Mouse (Mus musculus) intestine, embryonic 14.5 days (tissue): ENCODE data around the gene Tnp1. TPM values are rescaled to one million over a fixed set of nuclear protein-coding genes. Genes with fewer than 3 reads are reported as not detected.

ENCODE experiments used
- ATAC-seq: fragments of 200-750 bp; cut with Nextera tagmentation; replicated peaks from 2 replicates; pipeline ENCODE4 v1.8.0; 2017; ENCODE audit warnings: low read depth, moderate number of reproducible peaks, moderate TSS enrichment, moderate library complexity; ENCODE audit not compliant: low FRiP score, low TSS enrichment
- DNase-seq: peaks from one replicate; pipeline ENCODE4 v3.0.0-alpha.2; 2018; ENCODE audit warnings: low spot score
- H3K27ac ChIP-seq: fragments of 300-500 bp; sonication (generic); 2 replicates; pipeline ENCODE4 v1.5.1; 2014; ENCODE audit warnings: low read depth, mild to moderate bottlenecking, control low read depth
- H3K27me3 ChIP-seq: fragments of 300-500 bp; sonication (generic); replicated peaks from 2 replicates; pipeline ENCODE4 v1.6.1; 2014; ENCODE audit warnings: low read length, control low read depth; ENCODE audit not compliant: control insufficient read depth, insufficient read depth
- H3K36me3 ChIP-seq: fragments of 300-500 bp; sonication (generic); 2 replicates; pipeline ENCODE4 v1.6.1; 2014; ENCODE audit warnings: low read length, control low read depth; ENCODE audit not compliant: control insufficient read depth, insufficient read depth
- H3K4me1 ChIP-seq: fragments of 300-500 bp; sonication (generic); replicated peaks from 2 replicates; pipeline ENCODE4 v1.6.1; 2014; ENCODE audit warnings: low read length, control low read depth, mixed read lengths; ENCODE audit not compliant: control insufficient read depth, insufficient read depth
- H3K4me2 ChIP-seq: fragments of 300-500 bp; sonication (generic); 2 replicates; pipeline ENCODE4 v1.6.1; 2014; ENCODE audit warnings: low read length
- H3K4me3 ChIP-seq: fragments of 300-500 bp; sonication (generic); 2 replicates; pipeline ENCODE4 v1.5.1; 2014; ENCODE audit warnings: low read depth, low read length, control low read depth, mixed read lengths
- H3K9ac ChIP-seq: fragments of 300-500 bp; sonication (generic); 2 replicates; pipeline ENCODE4 v1.6.1; 2014; ENCODE audit warnings: mild to moderate bottlenecking, low read length
- H3K9me3 ChIP-seq: fragments of 300-500 bp; sonication (generic); 2 replicates; pipeline ENCODE4 v1.6.1; 2016; ENCODE audit warnings: low read length, control low read depth; ENCODE audit not compliant: control insufficient read depth
- WGBS: fragments of 180-500 bp; shearing (Covaris S2); extraction: QIAGEN DNeasy Blood & Tissue Kit; methylation state at CpG from one replicate; pipeline ENCODE4 v1.1.7; 2014; 5-methylcytosine and 5-hydroxymethylcytosine counted together
- polyA plus RNA-seq: library from polyadenylated mRNA; unstranded; fragments of >200 nt; fragmentation: Nextera tagmentation; extraction: Ambion mirVana; gene quantifications from 2 replicates; pipeline ENCODE4 v1.2.1, GENCODE M21; 2014

The Tnp1 gene
- polyA plus RNA-seq, 1 experiment from 2014 or later, result not detected

DNA sequence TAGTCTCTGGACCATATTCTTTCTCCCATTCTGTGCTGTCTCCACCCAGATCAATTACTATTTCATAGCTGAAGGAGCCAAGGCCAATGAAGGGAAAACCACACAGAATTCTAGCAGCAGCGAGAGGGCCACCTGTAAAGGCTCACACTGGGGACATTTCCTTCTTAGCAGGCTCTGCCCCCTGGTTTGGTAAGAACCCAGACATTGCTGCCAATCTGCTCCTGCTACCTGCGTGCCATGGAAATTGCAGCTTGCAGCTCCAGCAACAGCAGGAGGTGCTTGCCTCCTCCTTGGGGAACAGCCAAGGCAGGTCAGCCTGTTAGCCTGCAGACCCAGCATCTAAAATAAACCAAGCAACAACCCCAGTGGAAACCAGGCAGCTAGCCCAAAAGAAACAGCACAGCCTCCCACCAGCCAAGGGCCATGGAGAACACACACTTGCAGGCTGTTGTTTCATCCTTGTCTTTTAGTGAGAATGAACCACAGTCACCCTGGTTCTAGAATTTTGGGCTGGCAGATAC, 22.7 kb downstream of the Tnp1 start:
- no peaks in the 10 kb centered on the region for H3K4me1 ChIP-seq
- no peak overlapping the region for H3K4me2 ChIP-seq
- H3K36me3 ChIP-seq, result no peaks in the 10 kb centered on the region
- no peaks in the 10 kb centered on the region for H3K9me3 ChIP-seq
- no peak overlapping the region for H3K4me3 ChIP-seq
- H3K9ac ChIP-seq, result no peak overlapping the region
- DNase-seq (no peak), ATAC-seq (no peak)
- H3K27me3 ChIP-seq, result no peaks in the 10 kb centered on the region
- WGBS, result 84% methylated on average over 2 of the region's 2 CpGs
- no peak overlapping the region for H3K27ac ChIP-seq

DNA sequence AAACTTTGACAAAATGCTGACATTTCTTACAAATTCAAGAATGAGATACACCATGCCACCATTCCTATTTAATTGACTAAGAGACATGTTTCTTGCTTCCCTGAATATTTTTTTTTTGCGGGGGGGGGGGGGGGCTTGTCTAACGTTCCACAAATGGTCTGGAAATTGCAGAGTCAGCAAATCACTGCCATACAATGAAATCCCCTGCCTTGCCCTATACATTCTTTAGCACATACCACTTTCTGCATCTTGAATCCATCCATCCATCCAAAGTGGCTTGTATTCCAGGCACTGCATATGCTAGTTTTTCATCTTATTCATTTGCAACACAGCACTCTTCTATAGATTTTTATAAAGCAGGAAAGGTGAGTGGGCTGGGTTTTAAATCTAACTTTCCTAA, 23.5 kb downstream of the Tnp1 start:
- no peaks in the 10 kb centered on the region for H3K27me3 ChIP-seq

DNA sequence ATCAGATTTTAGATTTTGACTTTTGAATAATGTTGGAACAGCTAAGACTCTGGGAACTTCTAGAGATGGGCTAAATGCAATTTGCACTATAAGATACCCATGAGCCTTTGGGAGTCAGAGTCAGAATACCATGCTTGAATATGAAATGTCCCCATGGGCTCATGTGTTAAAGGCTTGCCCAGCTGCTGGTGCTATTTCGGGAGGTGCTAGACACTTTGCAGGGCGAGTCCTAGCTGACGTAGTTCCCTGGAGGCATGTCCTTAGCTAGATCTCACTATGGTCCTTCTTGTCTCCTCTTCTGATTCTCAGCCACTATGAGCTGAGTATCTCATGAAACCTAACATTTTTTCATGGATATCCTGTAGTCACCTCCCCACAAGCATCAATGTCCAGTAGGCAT, 26.8 kb downstream of the Tnp1 start:
- Histone ChIP-seq H3K36me3 (no peaks in the 10 kb centered on the region), H3K4me1 (no peaks in the 10 kb centered on the region), H3K4me3 (no peak overlapping the region), H3K27me3 (no peaks in the 10 kb centered on the region), H3K9me3 (no peaks in the 10 kb centered on the region), H3K9ac (no peak overlapping the region), H3K4me2 (no peak overlapping the region), H3K27ac (no peak overlapping the region)
- WGBS, result 94% methylated on average over 3 of the region's 3 CpGs
- ATAC-seq (no peak), DNase-seq (no peak)

More for the DNA sequence above, 23.5 kb downstream of the Tnp1 start:
- Histone ChIP-seq H3K9me3 (no peaks in the 10 kb centered on the region), H3K4me2 (no peak overlapping the region), H3K4me3 (no peak overlapping the region), H3K4me1 (no peaks in the 10 kb centered on the region), H3K27ac (no peak overlapping the region), H3K36me3 (no peaks in the 10 kb centered on the region), H3K9ac (no peak overlapping the region)
- no peak for ATAC-seq
- DNase-seq, result no peak
- WGBS, result 36% methylated on average over 2 of the region's 2 CpGs

DNA sequence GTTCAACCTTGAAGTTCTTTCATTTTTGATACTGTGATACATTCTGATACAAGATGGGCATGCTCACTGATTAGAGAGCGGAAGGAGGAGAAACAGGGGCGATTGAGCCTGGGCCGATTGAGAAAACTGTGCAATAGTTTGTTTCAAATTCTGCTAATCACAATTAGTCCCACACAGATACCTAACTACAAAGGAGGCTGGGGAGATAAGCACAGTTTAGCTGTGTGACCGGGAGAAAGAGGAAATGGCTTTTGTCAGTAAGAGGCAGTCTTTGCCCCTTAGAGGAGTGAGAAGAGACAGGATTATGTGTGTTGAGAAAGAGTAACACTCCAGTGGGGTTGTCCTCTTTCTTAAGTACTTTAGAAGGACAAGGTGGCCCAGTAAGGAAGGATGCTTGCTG, 29.0 kb downstream of the Tnp1 start:
- Histone ChIP-seq H3K27me3 (no peaks in the 10 kb centered on the region), H3K9ac (no peak overlapping the region), H3K4me3 (no peak overlapping the region), H3K36me3 (no peaks in the 10 kb centered on the region), H3K4me1 (no peaks in the 10 kb centered on the region), H3K9me3 (no peaks in the 10 kb centered on the region), H3K4me2 (no peak overlapping the region), H3K27ac (no peak overlapping the region)
- no peak for DNase-seq
- WGBS, result 88% methylated on average over 4 of the region's 4 CpGs
- ATAC-seq, result no peak

DNA sequence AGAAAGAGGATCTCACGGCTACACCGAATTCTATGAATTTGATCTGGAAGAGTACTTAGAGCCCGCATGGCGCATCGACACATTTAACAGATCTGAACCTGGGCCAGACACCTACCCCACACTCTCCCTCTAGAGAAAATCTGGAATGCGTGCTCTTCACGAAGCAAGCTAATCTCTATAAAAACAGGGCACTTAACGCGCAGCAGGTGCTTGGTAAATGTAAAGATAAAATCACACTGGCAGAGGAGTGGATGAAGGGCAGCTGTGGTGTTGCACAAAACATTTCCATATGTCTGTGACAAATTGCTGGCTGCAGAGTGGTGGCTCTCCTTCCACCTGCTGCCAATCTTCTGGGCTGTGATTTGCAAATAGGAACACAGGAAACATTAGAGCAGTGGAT, 36.8 kb downstream of the Tnp1 start:
- Histone ChIP-seq H3K27me3 (no peaks in the 10 kb centered on the region), H3K4me3 (no peak overlapping the region), H3K9ac (no peak overlapping the region), H3K9me3 (no peaks in the 10 kb centered on the region), H3K4me2 (no peak overlapping the region), H3K36me3 (no peaks in the 10 kb centered on the region), H3K4me1 (no peaks in the 10 kb centered on the region), H3K27ac (no peak overlapping the region)
- 80% methylated on average over 9 of the region's 9 CpGs for WGBS
- no peak for ATAC-seq
- no peak for DNase-seq

DNA sequence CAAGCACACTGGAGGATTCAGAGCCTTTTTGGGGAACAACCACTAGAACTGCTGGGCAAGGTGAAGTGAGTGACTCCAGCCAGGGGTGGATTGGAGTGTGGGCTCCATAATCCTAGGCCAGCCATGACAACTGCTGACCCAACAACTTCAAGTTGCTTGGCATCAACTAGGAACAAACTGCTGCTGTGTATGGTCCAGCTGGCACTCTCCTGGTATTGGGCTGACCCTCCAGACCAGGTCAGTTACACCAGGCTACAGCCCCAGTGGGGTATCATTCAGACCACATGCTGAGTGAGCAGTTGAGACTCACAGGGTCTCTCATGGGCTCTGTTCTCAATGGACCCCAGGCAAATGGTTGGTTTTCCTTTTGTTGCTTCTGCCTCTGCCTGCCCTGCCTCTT, 41.5 kb downstream of the Tnp1 start:
- no peak overlapping the region for H3K4me3 ChIP-seq
- no peak overlapping the region for H3K9ac ChIP-seq
- H3K36me3 ChIP-seq, result no peaks in the 10 kb centered on the region
- DNase-seq (no peak), ATAC-seq (no peak)
- H3K27ac ChIP-seq, result no peak overlapping the region
- H3K4me2 ChIP-seq, result no peak overlapping the region
- peaks cover 6% of the 10 kb centered on the region; the same call in 1 of the 2 replicates for H3K4me1 ChIP-seq
- no peaks in the 10 kb centered on the region for H3K9me3 ChIP-seq
- H3K27me3 ChIP-seq, result no peaks in the 10 kb centered on the region

DNA sequence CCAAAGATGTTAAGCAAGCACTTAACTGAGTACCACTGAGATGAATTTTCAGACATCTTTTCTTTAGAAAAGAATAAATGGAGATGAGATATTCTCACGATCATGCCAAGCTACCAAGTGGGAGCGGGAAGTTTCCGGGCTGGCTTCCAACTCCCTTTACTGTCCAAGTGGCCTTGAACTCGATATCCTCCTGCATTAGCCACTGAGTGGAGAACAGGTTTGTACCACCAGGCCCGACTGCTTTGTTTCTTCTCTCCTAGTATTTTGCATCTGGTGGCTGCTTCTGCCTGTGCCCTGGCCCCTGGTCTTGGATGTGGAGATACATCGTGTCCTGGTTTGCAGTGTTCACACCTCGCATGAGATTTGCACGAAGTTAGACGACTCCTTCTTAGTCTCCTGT, 45.2 kb downstream of the Tnp1 start:
- Histone ChIP-seq H3K4me3 (no peak overlapping the region), H3K4me1 (peaks cover 10% of the 10 kb centered on the region; the same call in 1 of the 2 replicates), H3K27ac (no peak overlapping the region), H3K4me2 (no peak overlapping the region), H3K9me3 (no peaks in the 10 kb centered on the region), H3K36me3 (no peaks in the 10 kb centered on the region), H3K9ac (no peak overlapping the region), H3K27me3 (no peaks in the 10 kb centered on the region)
- no peak for ATAC-seq
- no peak for DNase-seq
- WGBS, result 85% methylated on average over 9 of the region's 9 CpGs

DNA sequence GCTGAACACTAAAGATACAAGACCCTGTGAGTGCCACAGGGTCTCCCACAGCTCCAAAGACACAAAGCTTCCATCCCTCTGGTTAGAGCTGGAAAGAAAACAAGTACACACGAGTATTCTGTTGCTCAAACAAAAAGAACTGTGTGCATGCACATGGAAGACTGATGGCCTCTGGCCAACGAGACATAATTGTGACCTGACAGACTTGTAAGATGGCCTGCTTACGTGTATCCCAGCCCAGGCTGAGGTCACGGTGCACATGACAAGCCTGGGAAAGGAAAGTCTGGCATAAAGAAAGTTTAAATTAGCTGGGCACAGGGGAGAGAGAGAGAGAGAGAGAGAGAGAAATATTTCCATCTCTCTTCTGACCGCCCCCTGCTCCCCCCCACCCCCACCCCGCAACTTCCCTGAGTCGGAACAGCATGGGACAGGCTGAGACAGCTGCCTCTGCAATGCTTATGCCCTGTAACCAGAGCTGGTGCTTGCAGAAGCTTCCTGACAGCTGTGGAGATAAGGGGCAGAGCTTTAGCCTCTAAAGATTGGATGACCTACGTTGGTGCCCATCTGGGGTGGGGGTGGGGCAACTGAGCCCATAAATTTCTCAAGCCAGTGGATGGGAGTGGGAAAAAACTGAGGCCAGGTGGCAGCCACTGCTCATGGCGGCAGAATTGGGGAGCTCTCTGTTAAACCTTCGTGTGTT, 46.4 kb downstream of the Tnp1 start:
- no peak for DNase-seq
- WGBS, result 19% methylated on average over 10 of the region's 10 CpGs
- H3K36me3 ChIP-seq, result no peaks in the 10 kb centered on the region
- no peaks in the 10 kb centered on the region for H3K27me3 ChIP-seq
- H3K9me3 ChIP-seq, result no peaks in the 10 kb centered on the region
- H3K27ac ChIP-seq, result no peak overlapping the region; the same call in 1 of the 2 replicates
- no peak overlapping the region for H3K9ac ChIP-seq
- peaks cover 10% of the 10 kb centered on the region; the same call in 1 of the 2 replicates for H3K4me1 ChIP-seq
- peak; percentile 36; the same call in 1 of the 2 replicates for ATAC-seq
- peak overlapping the region; percentile 13; the same call in 1 of the 2 replicates for H3K4me2 ChIP-seq
- no peak overlapping the region for H3K4me3 ChIP-seq

DNA sequence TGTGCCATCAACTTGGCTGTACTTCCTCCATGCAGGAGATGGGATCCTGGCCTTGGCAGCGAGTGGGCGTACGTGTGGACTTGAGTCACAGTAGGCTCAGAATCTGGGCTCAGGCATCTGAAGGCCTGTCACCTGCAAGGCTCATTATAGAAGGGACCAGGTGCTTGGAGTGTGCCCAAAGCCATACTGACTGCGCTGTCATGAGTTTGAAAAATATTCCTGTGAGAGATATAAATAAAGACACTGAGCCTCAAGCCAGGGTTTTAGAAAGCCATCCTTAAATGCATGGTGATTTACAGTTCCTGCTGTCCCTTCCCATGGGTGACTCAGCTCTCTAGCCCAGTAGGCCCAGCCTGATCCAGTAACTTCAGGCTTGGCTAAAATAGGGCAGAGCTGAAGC, 49.3 kb downstream of the Tnp1 start:
- Histone ChIP-seq H3K9me3 (no peaks in the 10 kb centered on the region), H3K27ac (no peak overlapping the region), H3K36me3 (no peaks in the 10 kb centered on the region), H3K4me3 (no peak overlapping the region), H3K4me2 (no peak overlapping the region), H3K9ac (no peak overlapping the region), H3K4me1 (peaks cover 17% of the 10 kb centered on the region), H3K27me3 (no peaks in the 10 kb centered on the region)
- no peak for ATAC-seq
- no peak for DNase-seq
- WGBS, result 94% methylated on average over 4 of the region's 4 CpGs
